Mouse (Mus musculus): ENCODE data around the gene Cxcr6. TPM values are rescaled to one million over a fixed set of nuclear protein-coding genes. Genes with fewer than 3 reads are reported as not detected.

Gene Cxcr6
- polyA plus RNA-seq, 1 experiment from 2014 or later = 0.16 TPM

DNA sequence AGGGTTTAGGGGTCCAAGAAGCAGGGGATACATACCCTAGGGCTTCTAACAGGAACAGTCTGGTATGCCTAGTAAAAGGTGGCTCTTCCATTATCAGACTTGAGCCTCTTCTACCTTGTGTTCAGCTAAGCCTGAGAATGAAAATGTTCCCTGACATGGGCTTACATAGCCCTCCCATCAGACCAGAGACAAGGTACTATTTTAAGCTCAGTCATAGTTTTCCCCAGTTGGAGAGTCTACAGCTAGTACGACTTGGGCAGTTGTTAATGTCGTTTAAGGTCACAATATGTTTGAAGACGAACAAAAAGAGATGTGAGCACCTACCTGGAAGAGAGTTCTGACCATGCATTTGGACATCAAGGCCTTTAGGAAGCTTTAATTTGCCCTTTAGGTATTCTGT is 38.2 kb downstream of the Cxcr6 start:
- no peaks in the 10 kb centered on the region; the same call in 1 of the 2 replicates for H3K36me3 ChIP-seq (ENCODE audit: control insufficient read depth, insufficient read depth, low read length)
- no peak overlapping the region for H3K4me3 ChIP-seq (ENCODE audit: low read depth, low read length)
- WGBS = 84% methylated on average over 3 of the region's 3 CpGs
- no peak overlapping the region for H3K4me2 ChIP-seq
- ATAC-seq (ENCODE audit: low FRiP score) (no peak), DNase-seq (ENCODE audit: low spot score, missing footprints) (no peak)
- H3K27me3 ChIP-seq (ENCODE audit: control insufficient read depth, insufficient read depth, low read length) = no peaks in the 10 kb centered on the region
- no peak overlapping the region for H3K27ac ChIP-seq (ENCODE audit: low read depth, low read length)
- H3K9ac ChIP-seq (ENCODE audit: low read length) = no peak overlapping the region
- H3K9me3 ChIP-seq (ENCODE audit: control insufficient read depth, low read length) = no peaks in the 10 kb centered on the region
- no peaks in the 10 kb centered on the region for H3K4me1 ChIP-seq (ENCODE audit: control insufficient read depth, insufficient read depth, low read length)

DNA sequence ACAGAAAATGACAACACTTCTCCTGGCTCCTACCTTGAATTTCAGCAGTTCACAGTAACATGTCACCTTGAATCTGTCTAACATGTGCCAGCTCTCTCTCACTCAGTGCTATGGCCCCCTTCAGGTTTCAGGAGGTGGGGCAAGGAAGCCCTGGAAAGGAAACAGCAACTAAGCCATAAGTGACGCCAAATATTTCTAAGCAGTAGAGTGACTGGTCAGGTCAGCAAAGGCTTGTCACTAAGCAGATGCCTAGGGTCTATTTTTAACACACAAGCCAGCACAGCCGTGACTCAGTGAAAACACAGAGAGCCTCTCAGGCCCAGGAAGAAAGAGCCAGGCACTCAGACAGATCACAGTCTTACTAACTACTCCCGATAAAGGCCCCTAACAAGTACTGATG is 38.8 kb downstream of the Cxcr6 start:
- no peak for DNase-seq (ENCODE audit: low spot score, missing footprints)
- ATAC-seq (ENCODE audit: low FRiP score) = no peak
- WGBS = 80% methylated on average over 3 of the region's 3 CpGs

DNA sequence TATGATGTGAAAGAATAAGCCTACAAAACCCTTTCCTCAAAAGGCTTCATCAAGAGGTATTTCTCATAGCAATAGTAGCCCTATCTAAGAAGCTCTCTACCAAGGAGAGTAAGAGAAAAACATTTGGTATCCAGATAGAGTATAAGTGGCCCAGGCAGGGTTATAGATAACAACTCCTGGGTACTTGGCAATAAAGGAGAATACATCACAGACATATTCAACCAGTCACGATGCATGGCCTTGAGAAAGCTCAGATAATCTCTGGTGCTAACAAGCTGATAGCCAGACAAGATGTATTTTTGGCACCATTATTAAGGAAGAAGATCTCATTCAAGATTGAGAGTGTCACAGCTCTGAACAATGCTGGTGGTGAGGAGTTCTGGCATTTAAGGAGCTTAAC is 40.2 kb downstream of the Cxcr6 start:
- Histone ChIP-seq H3K4me3 (ENCODE audit: low read depth, low read length) (no peak overlapping the region), H3K4me2 (no peak overlapping the region), H3K27ac (ENCODE audit: low read depth, low read length) (no peak overlapping the region), H3K36me3 (ENCODE audit: control insufficient read depth, insufficient read depth, low read length) (no peaks in the 10 kb centered on the region), H3K9ac (ENCODE audit: low read length) (no peak overlapping the region), H3K9me3 (ENCODE audit: control insufficient read depth, low read length) (no peaks in the 10 kb centered on the region), H3K27me3 (ENCODE audit: control insufficient read depth, insufficient read depth, low read length) (no peaks in the 10 kb centered on the region), H3K4me1 (ENCODE audit: control insufficient read depth, insufficient read depth, low read length) (peaks cover 9% of the 10 kb centered on the region)
- ATAC-seq (ENCODE audit: low FRiP score) (no peak), DNase-seq (ENCODE audit: low spot score, missing footprints) (no peak)
- WGBS = 91% methylated on average over 1 of the region's 1 CpGs

More for the DNA sequence above, 38.8 kb downstream of the Cxcr6 start:
- no peaks in the 10 kb centered on the region for H3K9me3 ChIP-seq (ENCODE audit: control insufficient read depth, low read length)
- no peak overlapping the region for H3K4me3 ChIP-seq (ENCODE audit: low read depth, low read length)
- no peaks in the 10 kb centered on the region; the same call in 1 of the 2 replicates for H3K36me3 ChIP-seq (ENCODE audit: control insufficient read depth, insufficient read depth, low read length)
- H3K4me2 ChIP-seq = no peak overlapping the region
- no peak overlapping the region for H3K9ac ChIP-seq (ENCODE audit: low read length)
- H3K27ac ChIP-seq (ENCODE audit: low read depth, low read length) = no peak overlapping the region
- H3K4me1 ChIP-seq (ENCODE audit: control insufficient read depth, insufficient read depth, low read length) = peaks cover 2% of the 10 kb centered on the region; the same call in 1 of the 2 replicates
- no peaks in the 10 kb centered on the region for H3K27me3 ChIP-seq (ENCODE audit: control insufficient read depth, insufficient read depth, low read length)

DNA sequence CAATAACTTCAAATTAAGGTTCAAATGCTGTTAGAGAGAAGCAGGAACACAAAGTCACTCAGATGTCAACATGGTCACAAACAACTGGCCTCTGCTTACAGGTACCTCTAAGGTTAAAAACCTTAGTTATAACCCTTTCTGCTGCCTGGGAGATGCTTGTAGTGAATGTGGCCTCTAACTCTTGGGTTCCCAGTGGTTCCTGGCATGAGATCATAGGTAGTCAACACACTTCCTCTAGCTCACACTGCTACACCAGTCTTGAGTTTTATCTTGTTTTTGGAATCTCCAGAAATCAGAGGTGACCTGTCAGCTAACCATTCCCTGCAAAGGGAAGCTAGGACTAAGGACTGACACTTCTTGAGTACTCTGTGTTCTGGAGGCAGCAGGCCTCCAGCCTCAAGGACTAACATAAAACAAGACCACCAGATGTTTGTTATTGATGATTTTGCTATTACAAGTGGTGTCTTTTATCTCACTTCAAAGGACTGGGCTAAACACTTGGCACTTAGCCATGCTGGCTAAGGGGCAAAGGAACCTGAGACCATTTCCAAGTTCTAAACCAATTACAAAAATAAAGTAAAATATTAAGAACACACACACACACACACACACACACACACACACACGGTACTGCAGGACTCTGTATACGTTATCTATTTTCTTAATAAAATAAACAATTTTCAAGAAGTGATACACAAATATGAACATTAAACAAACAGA is 43.9 kb downstream of the Cxcr6 start:
- ATAC-seq (ENCODE audit: low FRiP score) (no peak), DNase-seq (ENCODE audit: low spot score, missing footprints) (no peak)
- no peaks in the 10 kb centered on the region for H3K9me3 ChIP-seq (ENCODE audit: control insufficient read depth, low read length)
- H3K4me1 ChIP-seq (ENCODE audit: control insufficient read depth, insufficient read depth, low read length) = peaks cover 12% of the 10 kb centered on the region
- H3K27me3 ChIP-seq (ENCODE audit: control insufficient read depth, insufficient read depth, low read length) = no peaks in the 10 kb centered on the region
- no peak overlapping the region; the same call in 1 of the 2 replicates for H3K9ac ChIP-seq (ENCODE audit: low read length)
- H3K4me2 ChIP-seq = no peak overlapping the region; the same call in 1 of the 2 replicates
- 69% methylated on average over 2 of the region's 2 CpGs for WGBS
- H3K4me3 ChIP-seq (ENCODE audit: low read depth, low read length) = no peak overlapping the region
- H3K36me3 ChIP-seq (ENCODE audit: control insufficient read depth, insufficient read depth, low read length) = no peaks in the 10 kb centered on the region
- no peak overlapping the region for H3K27ac ChIP-seq (ENCODE audit: low read depth, low read length)

DNA sequence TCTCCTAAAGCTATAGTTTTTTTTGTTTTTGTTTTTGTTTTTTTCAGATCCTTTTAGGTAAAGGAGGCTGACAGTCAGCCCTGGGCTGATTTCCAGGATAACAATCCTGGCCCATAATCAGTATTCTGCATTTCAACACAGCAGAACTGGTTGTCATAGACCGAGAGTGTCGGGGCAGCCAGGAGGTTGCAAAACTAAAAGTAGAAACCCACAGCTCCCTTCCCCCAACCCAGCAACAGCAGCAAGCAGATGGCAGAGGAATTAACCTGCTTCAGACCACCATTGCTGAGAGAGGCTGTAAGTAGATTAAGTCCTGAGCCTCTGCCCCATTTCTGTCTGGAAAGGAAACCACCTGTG is 44.4 kb downstream of the Cxcr6 start:
- peak overlapping the region; percentile 79 for H3K9ac ChIP-seq (ENCODE audit: low read length)
- no peaks in the 10 kb centered on the region for H3K36me3 ChIP-seq (ENCODE audit: control insufficient read depth, insufficient read depth, low read length)
- H3K27ac ChIP-seq (ENCODE audit: low read depth, low read length) = no peak overlapping the region
- H3K4me1 ChIP-seq (ENCODE audit: control insufficient read depth, insufficient read depth, low read length) = peaks cover 12% of the 10 kb centered on the region
- H3K9me3 ChIP-seq (ENCODE audit: control insufficient read depth, low read length) = no peaks in the 10 kb centered on the region
- ATAC-seq (ENCODE audit: low FRiP score) (no peak; the same call in 1 of the 2 replicates), DNase-seq (ENCODE audit: low spot score, missing footprints) (no peak)
- H3K4me3 ChIP-seq (ENCODE audit: low read depth, low read length) = peak overlapping the region; percentile 72
- H3K27me3 ChIP-seq (ENCODE audit: control insufficient read depth, insufficient read depth, low read length) = no peaks in the 10 kb centered on the region
- 6% methylated on average over 2 of the region's 2 CpGs for WGBS
- H3K4me2 ChIP-seq = peak overlapping the region; percentile 86

DNA sequence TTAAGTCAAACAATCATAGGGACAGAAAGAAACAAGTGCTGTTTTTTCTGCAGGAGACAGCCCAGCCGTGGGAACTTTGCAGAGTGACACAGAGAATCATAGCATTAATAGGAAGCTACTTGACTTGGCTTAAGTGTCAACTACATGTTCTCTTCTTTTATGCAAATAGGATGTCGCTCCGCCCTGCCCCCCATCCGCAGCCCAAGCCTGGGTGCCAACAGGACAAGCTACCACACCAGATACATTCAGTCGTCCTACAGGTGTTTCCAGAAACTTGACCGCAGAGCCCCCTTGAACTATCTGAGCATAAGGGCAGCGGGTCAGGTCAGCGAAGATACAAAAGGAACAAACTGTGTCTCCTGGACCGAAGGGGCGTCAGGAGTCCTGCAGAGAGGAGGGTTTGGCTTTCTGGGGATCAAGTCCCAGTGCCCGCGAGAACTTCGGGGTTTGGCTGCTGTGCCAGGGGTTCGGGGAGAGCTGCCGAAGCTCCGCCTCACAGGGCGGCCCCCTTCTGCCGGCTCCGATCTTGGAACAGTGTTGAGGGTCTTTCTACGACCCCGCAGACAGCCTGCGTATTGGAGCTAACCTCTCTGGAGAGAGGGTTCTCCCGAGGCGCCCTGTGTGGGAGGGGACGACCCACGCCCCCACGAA is 44.9 kb downstream of the Cxcr6 start:
- H3K4me3 ChIP-seq (ENCODE audit: low read depth, low read length) = peak overlapping the region; percentile 72
- no peaks in the 10 kb centered on the region for H3K27me3 ChIP-seq (ENCODE audit: control insufficient read depth, insufficient read depth, low read length)
- H3K9me3 ChIP-seq (ENCODE audit: control insufficient read depth, low read length) = no peaks in the 10 kb centered on the region
- peak overlapping the region; percentile 86 for H3K4me2 ChIP-seq
- DNase-seq (ENCODE audit: low spot score, missing footprints) (peak; percentile 89), ATAC-seq (ENCODE audit: low FRiP score) (peak; percentile 85)
- H3K9ac ChIP-seq (ENCODE audit: low read length) = peak overlapping the region; percentile 79
- H3K36me3 ChIP-seq (ENCODE audit: control insufficient read depth, insufficient read depth, low read length) = no peaks in the 10 kb centered on the region
- H3K27ac ChIP-seq (ENCODE audit: low read depth, low read length) = peak overlapping the region; percentile 67; the same call in 1 of the 2 replicates
- peaks cover 12% of the 10 kb centered on the region for H3K4me1 ChIP-seq (ENCODE audit: control insufficient read depth, insufficient read depth, low read length)
- WGBS = under 1% methylated on average over 27 of the region's 27 CpGs

DNA sequence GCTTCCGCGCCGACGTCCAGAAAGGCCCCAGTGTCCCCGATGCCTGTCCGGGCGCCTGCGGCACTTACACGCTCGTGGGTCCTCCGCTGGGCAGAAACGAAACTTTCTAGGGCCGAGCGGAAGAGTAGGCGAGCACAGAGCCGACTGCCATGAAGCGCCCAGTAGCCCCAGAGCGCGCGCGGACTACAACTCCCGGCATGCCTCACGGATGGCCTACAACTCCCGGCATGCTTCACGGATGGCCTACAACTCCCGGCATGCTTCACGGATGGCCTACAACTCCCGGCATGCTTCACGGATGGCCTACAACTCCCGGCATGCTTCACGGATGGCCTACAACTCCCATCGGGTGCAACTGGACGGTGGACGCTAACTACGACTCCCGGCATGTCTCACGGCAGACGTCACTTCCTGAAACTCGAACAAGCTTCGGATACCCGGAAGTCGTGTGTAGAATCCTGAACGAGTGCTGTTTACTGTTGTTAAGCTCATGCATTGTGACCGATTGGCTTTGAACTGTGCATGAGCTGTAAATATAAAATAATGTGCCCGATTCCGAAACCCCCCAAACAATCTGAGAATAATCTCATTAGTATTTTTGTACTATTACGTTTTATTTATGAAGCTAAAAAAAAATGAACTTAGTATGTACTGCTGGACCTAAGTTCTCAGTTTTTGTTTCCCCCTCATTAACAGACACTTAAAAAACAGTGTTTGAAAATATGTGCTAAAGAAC is 45.6 kb downstream of the Cxcr6 start, which contains the start of gene Fyco1:
Fyco1 (minus strand) TSS at position 187 of the 736 bp plus-strand sequence.
- peak within 1 kb of the TSS; percentile 86 for H3K4me2 ChIP-seq
- peak within 1 kb of the TSS; percentile 72 for H3K4me3 ChIP-seq (ENCODE audit: low read depth, low read length)
- peak; percentile 97 for ATAC-seq (ENCODE audit: low FRiP score)
- WGBS = under 1% methylated on average over 46 of the region's 47 CpGs
- H3K27ac ChIP-seq (ENCODE audit: low read depth, low read length) = peak within 1 kb of the TSS; percentile 67; the same call in 1 of the 2 replicates
- H3K9ac ChIP-seq (ENCODE audit: low read length) = peak within 1 kb of the TSS; percentile 79
- H3K36me3 ChIP-seq (ENCODE audit: control insufficient read depth, insufficient read depth, low read length) = no peaks in the 10 kb centered on the region
- DNase-seq (ENCODE audit: low spot score, missing footprints) = peak; percentile 96
- H3K27me3 ChIP-seq (ENCODE audit: control insufficient read depth, insufficient read depth, low read length) = no peaks in the 10 kb centered on the region
- no peaks in the 10 kb centered on the region for H3K9me3 ChIP-seq (ENCODE audit: control insufficient read depth, low read length)
- peaks cover 12% of the 10 kb centered on the region for H3K4me1 ChIP-seq (ENCODE audit: control insufficient read depth, insufficient read depth, low read length)

DNA sequence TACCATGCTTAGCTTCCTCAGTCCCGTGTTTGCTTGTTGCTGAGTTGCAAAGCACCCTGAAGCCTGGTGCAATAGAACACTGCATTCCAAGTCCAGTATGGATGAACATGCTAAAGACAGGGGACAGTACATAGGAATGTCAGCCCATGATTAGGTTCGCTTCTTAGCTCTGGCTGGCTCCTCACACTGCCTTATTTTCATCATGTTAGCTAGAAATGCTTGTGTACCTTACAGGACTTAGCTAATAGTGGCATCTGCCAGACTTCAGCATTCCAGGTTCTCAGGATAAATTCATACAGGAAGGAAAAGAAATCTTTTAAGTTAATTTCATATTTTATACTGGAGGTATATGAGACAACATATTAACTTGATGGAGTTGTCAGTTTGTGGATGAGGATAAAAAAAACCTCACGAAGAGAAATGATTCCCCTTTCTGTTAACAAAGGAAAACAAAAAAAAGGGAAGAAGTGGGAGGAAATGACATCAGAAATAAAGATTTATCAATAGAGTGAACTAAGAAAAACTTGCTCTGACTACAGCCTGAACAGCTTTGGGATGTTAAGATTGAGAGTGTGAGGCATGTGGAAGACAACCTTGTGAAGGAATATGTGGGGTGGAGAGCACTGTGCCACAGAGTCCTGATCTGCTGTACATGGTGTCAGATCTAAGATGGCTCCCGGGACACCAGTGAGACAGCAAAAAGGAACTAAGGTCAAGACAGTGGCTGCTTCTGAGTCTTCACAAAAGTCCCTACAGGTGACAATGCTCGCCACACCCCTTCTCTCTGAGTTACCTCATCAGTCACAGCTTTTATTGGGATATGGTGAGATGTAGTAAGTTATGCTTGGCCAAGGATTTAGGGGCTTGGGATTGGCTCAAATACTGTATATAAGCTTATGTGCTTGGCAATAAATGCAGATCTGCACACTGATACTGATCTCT is 46.4 kb downstream of the Cxcr6 start:
- Histone ChIP-seq H3K9ac (ENCODE audit: low read length) (peak overlapping the region; percentile 36), H3K9me3 (ENCODE audit: control insufficient read depth, low read length) (no peaks in the 10 kb centered on the region), H3K27me3 (ENCODE audit: control insufficient read depth, insufficient read depth, low read length) (no peaks in the 10 kb centered on the region), H3K4me3 (ENCODE audit: low read depth, low read length) (peak overlapping the region; percentile 21; the same call in 1 of the 2 replicates), H3K4me1 (ENCODE audit: control insufficient read depth, insufficient read depth, low read length) (peaks cover 12% of the 10 kb centered on the region), H3K36me3 (ENCODE audit: control insufficient read depth, insufficient read depth, low read length) (no peaks in the 10 kb centered on the region), H3K4me2 (peak overlapping the region; percentile 39), H3K27ac (ENCODE audit: low read depth, low read length) (no peak overlapping the region)
- WGBS = 71% methylated on average over 5 of the region's 5 CpGs
- DNase-seq (ENCODE audit: low spot score, missing footprints) (no peak), ATAC-seq (ENCODE audit: low FRiP score) (peak; percentile 23)

All from midbrain, embryonic 11.5 days (tissue).